Mouse (Mus musculus): ENCODE data around the gene Kcnj4. TPM values are rescaled to one million over a fixed set of nuclear protein-coding genes. Genes with fewer than 3 reads are reported as not detected.

The Kcnj4 gene
- polyA plus RNA-seq, 1 experiment from 2014 or later, result 0.09 TPM

GRCm38 (mm10) chr15:79437541-79438208, 67.4 kb downstream of the Kcnj4 start:
- H3K36me3 ChIP-seq, result peaks cover 40% of the 10 kb centered on the region
- WGBS, result 75% methylated on average over 12 of the region's 12 CpGs
- H3K27me3 ChIP-seq, result no peaks in the 10 kb centered on the region
- no peak overlapping the region for H3K4me3 ChIP-seq
- no peak overlapping the region for H3K9ac ChIP-seq
- no peaks in the 10 kb centered on the region for H3K9me3 ChIP-seq
- peaks cover 81% of the 10 kb centered on the region for H3K4me1 ChIP-seq
- H3K4me2 ChIP-seq, result no peak overlapping the region
- no peak overlapping the region; the same call in 1 of the 2 replicates for H3K27ac ChIP-seq
- no peak for ATAC-seq (ENCODE audit: borderline replicate concordance, extremely low read depth, low FRiP score, low TSS enrichment)

GRCm38 (mm10) chr15:79436481-79436921, 68.5 kb downstream of the Kcnj4 start:
- peaks cover 47% of the 10 kb centered on the region for H3K36me3 ChIP-seq
- no peaks in the 10 kb centered on the region for H3K9me3 ChIP-seq
- H3K4me1 ChIP-seq, result peaks cover 83% of the 10 kb centered on the region
- no peak overlapping the region for H3K9ac ChIP-seq
- no peak overlapping the region for H3K4me2 ChIP-seq
- no peak for ATAC-seq (ENCODE audit: borderline replicate concordance, extremely low read depth, low FRiP score, low TSS enrichment)
- peak overlapping the region; percentile 54 for H3K27ac ChIP-seq
- H3K4me3 ChIP-seq, result no peak overlapping the region
- no peaks in the 10 kb centered on the region for H3K27me3 ChIP-seq
- 53% methylated on average over 7 of the region's 7 CpGs for WGBS

- H3K4me1 ChIP-seq, result peaks cover 77% of the 10 kb centered on the region
- H3K27me3 ChIP-seq, result no peaks in the 10 kb centered on the region
- peak; percentile 32; the same call in 1 of the 2 replicates for ATAC-seq (ENCODE audit: borderline replicate concordance, extremely low read depth, low FRiP score, low TSS enrichment)
- WGBS, result 29% methylated on average over 7 of the region's 7 CpGs
- H3K27ac ChIP-seq, result peak overlapping the region; percentile 54
- no peak overlapping the region for H3K9ac ChIP-seq
- H3K9me3 ChIP-seq, result no peaks in the 10 kb centered on the region
- H3K4me3 ChIP-seq, result no peak overlapping the region
- peaks cover 56% of the 10 kb centered on the region for H3K36me3 ChIP-seq
- H3K4me2 ChIP-seq, result no peak overlapping the region
These were observed 69.8 kb downstream of the Kcnj4 start for GRCm38 (mm10) chr15:79435191-79435671.

Small RNAs within 50 kb of the gene (microRNA-seq; reads per million reads assigned to microRNA genes)
- not detected for gene Gm44302

Other genes starting within 250 kb of the Kcnj4 start
- 3.1 and 4.4 TPM in 2 replicates for gene Baiap2l2, start 219.7 kb downstream of the Kcnj4 start, polyA plus RNA-seq (2015; fragmentation: Nextera tagmentation; extraction: Ambion mirVana)
- gene Pla2g6, start 176.9 kb downstream of the Kcnj4 start, polyA plus RNA-seq (2015; fragmentation: Nextera tagmentation; extraction: Ambion mirVana), result 19.1 and 20.2 TPM in 2 replicates
- gene Maff, start 158.6 kb downstream of the Kcnj4 start, polyA plus RNA-seq (2015; fragmentation: Nextera tagmentation; extraction: Ambion mirVana), result 4.8 and 5.3 TPM in 2 replicates
- gene Tmem184b, start 101.7 kb downstream of the Kcnj4 start, polyA plus RNA-seq (2015; fragmentation: Nextera tagmentation; extraction: Ambion mirVana), result 76.4 and 76.5 TPM in 2 replicates
- 97.2 and 99.0 TPM in 2 replicates for gene Csnk1e, start 49.7 kb downstream of the Kcnj4 start, polyA plus RNA-seq (2015; fragmentation: Nextera tagmentation; extraction: Ambion mirVana)
- 89.6 and 91.0 TPM in 2 replicates for gene Kdelr3, start 11.2 kb upstream of the Kcnj4 start, polyA plus RNA-seq (2015; fragmentation: Nextera tagmentation; extraction: Ambion mirVana)
- 48.3 and 53.9 TPM in 2 replicates for gene Ddx17, start 41.5 kb upstream of the Kcnj4 start, polyA plus RNA-seq (2015; fragmentation: Nextera tagmentation; extraction: Ambion mirVana)
- 3.3 TPM in 2 replicates for gene Dmc1, start 99.9 kb upstream of the Kcnj4 start, polyA plus RNA-seq (2015; fragmentation: Nextera tagmentation; extraction: Ambion mirVana)
- 1.6 TPM in 2 replicates for gene Fam227a, start 153.7 kb upstream of the Kcnj4 start, polyA plus RNA-seq (2015; fragmentation: Nextera tagmentation; extraction: Ambion mirVana)
- gene Cby1, start 154.0 kb upstream of the Kcnj4 start, polyA plus RNA-seq (2015; fragmentation: Nextera tagmentation; extraction: Ambion mirVana), result 63.9 and 65.6 TPM in 2 replicates
- gene Tomm22, start 165.6 kb upstream of the Kcnj4 start, polyA plus RNA-seq (2015; fragmentation: Nextera tagmentation; extraction: Ambion mirVana), result 235 and 247 TPM in 2 replicates
- gene Josd1, start 182.7 kb upstream of the Kcnj4 start, polyA plus RNA-seq (2015; fragmentation: Nextera tagmentation; extraction: Ambion mirVana), result 21.1 and 21.2 TPM in 2 replicates
- 34.4 and 35.1 TPM in 2 replicates for gene Gtpbp1, start 185.6 kb upstream of the Kcnj4 start, polyA plus RNA-seq (2015; fragmentation: Nextera tagmentation; extraction: Ambion mirVana)
- gene Sun2, start 237.3 kb upstream of the Kcnj4 start, polyA plus RNA-seq (2015; fragmentation: Nextera tagmentation; extraction: Ambion mirVana), result 8.6 and 10.1 TPM in 2 replicates